Mouse (Mus musculus) layer of hippocampus, adult 2 months (tissue): Measurements from ENCODE around the gene Atp2a2. TPM values are rescaled to one million over a fixed set of nuclear protein-coding genes. Genes with fewer than 3 reads are reported as not detected.
"Not testable (repeated sequence)": the region's sequence is repeated elsewhere in the genome, so short reads cannot be mapped to it uniquely, and the experiment has no call there.

Experiments
- DNase-seq, 2 experiments: peaks; one replicate each; pipeline ENCODE4 v3.0.0; 2022; ENCODE audit warnings: low spot score in 2 of 2
- H3K27ac ChIP-seq: fragments of 200-600 bp; 2 replicates; pipeline ENCODE4 v1.8.1; 2022
- H3K4me3 ChIP-seq: fragments of 200-600 bp; 2 replicates; pipeline ENCODE4 v1.8.1; 2022; ENCODE audit warnings: mild to moderate bottlenecking
- CTCF ChIP-seq: fragments of 200-600 bp; conservative IDR thresholded peaks from 2 replicates; pipeline ENCODE4 v1.8.1; 2022; ENCODE audit warnings: antibody characterized with exemption, mild to moderate bottlenecking, moderate library complexity
- total RNA-seq, 2 experiments: library from RNA; stranded (reverse); gene quantifications; 2 replicates each; pipeline ENCODE4 v1.2.3; 2021

The Atp2a2 gene
- total RNA-seq, 2 experiments from 2014 or later: 588 to 630 TPM

DNA sequence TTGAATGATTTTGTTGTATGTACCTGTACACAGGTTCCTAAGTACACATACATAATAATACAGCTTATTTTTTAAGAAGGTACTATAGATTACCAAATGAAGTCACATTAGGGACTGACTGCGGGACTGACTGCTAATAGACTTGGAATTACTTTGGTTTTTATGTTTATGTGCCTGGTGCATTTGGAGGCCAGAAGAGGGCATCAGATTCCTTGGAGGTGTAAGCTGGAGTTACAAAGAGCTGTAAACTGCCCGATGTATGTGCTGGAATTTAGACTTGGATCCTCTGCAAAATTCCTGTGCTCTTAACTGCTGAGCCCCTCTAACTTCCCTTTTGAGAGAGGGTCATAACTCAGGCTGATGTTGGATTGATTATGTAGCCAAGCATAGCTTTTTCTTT lies 76.5 kb downstream of the Atp2a2 start:
- DNase-seq: no peak
- peak; percentile 51 for TF ChIP-seq CTCF
- Histone ChIP-seq H3K27ac (no peak overlapping the region), H3K4me3 (no peak overlapping the region)

DNA sequence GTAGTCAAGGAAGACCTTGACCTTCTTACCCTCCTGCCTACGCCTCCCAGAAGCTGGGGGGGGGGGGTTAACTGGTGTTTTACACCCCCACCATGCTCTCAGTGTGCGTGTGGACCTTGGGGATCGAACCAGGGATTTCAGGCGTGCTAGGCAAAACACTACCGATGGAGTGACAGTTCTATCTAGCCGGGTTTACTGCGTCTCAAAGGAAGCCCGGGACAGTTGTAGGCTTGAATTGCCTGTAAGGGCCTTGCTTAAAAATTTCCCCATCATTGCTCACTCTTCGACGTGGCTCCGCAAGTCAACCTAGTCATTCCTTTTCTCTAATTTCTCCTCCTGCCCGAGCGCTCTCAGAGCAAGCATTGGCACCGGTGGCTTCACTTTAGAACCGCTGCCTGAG lies 78.9 kb downstream of the Atp2a2 start:
- peak overlapping the region; percentile 95; the same call in 1 of the 2 replicates for H3K27ac ChIP-seq
- no peak for TF ChIP-seq CTCF
- DNase-seq: no peak
- H3K4me3 ChIP-seq: peak overlapping the region; percentile 78

DNA sequence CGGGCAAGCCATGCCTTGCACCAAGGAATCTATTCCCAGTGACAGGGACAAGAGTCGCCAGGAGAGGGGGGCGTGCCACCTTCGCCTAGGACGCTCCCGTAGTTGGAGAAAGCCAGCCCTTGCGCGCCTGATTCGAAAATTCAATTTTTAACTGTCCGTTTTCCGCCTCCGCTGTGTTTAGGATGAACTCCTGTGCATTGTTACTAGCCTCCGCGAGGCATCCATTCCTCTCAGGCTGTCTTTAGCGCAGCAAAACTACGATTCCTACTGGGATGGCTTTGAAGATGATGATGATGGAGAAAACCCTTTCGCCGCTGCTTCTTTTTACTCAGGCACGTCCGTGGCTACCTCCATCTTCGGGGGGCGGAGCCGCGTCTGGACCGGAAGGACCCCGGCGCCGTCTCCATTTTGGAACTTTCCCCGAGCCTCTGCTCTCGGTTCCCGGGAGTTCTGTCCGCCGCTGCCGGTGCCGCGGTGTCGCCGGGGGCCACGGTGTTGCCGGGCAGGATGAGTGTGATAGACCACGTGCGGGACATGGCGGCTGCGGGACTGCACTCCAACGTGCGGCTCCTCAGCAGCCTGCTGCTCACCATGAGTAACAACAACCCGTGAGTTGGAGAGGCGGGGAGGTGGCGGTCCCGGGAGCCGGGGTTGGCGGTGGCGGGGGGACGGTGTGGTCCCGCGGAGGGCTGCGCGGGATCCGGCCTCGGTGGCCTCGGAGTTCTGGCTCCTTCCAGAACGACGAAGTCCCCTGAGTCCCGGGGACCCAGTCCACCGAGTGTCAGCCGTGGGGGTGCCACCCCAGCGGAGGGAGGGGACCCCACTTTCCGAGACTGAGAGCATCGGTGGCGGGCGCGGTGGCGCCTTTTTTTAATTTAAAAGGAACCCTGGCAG lies 79.7 kb downstream of the Atp2a2 start:
- Histone ChIP-seq H3K27ac (peak overlapping the region; percentile 95), H3K4me3 (peak overlapping the region; percentile 78)
- no peak for TF ChIP-seq CTCF
- peak; percentile 85 to 86 for DNase-seq

DNA sequence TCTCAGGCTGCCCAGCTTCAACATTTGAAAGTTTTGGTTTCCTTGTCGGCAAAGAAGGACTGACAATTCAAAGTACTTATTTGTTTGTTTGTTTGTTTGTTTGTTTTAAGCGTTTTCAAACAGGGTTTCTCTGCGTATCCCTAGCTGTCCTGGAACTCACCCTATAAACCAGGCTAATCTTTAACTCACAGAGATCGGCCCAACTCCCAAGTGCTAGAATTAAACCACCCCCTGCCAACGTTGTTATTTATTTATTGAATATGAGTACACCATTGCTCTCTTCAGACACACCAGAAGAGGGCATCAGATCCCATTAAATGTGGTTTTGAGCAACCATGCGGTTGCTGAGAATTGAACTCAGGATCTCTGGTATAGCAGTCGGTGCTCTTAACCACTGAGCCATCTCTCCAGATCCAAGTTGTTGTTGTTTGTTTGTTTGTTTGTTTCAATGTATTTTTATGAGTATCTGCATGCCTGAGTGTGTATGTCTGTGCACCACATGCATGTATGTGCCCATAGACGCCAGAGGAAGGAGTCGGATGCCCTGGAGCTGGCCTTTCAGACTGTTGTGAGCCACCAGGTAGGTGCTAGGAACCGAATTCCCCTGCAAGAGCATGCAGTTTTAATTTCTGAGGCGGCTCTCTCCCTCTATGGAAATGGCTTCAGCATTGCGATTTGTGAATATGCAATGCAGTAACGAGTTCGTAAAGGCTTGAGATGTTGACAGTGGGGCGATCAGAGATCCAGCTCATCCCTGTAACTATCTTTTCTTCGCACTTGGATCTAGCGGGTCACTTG lies 80.6 kb downstream of the Atp2a2 start, which contains the start of gene Anapc7:
Gene Anapc7 (plus strand): TSS at position 423 of the 798 bp plus-strand sequence.
- peak within 1 kb of the TSS; percentile 95 for H3K27ac ChIP-seq
- H3K4me3 ChIP-seq: peak within 1 kb of the TSS; percentile 78
- DNase-seq: no peak
- TF ChIP-seq CTCF: peak; percentile 63

DNA sequence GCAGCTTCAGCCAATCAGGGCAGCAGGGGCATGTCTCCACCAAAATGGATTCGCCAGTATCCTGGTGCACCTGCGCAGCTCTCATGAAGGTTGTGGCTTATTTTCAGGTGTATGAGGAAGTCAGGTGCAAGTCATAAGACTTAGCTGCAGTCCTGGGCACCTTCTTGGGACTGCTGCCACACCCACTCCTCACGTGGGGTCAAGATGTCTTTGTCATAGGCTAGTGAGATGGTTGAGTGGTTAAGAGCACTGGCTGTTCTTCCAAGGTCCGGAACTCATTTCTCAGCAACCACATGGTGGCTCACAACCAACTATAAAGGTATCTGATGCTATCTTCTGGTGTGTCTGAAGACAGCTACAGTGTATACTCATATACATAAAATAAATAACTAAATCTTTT lies 81.3 kb downstream of the Atp2a2 start:
- not testable (repeated sequence) for DNase-seq, H3K27ac ChIP-seq, H3K4me3 ChIP-seq

DNA sequence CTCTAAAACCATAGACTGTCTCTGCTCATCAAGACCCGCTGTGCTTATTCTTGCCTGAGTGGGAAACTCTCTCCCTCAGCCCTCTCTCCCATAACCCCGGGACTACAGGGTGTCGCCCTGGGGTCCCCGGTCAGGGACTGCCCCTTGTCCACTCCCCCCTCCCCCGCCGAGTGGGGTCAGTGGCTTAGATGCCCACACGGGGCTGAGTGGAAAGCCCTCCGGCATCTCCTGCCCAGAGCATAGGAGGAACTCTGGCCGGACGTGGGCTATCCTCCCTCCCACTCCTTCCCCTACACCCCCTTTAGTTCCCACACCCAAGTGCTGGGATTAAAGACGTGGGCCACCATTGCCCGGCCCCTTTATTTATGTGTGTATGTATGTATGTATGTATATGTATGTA lies 86.6 kb downstream of the Atp2a2 start:
- no peak overlapping the region for H3K27ac ChIP-seq
- TF ChIP-seq CTCF: no peak
- no peak for DNase-seq
- H3K4me3 ChIP-seq: no peak overlapping the region

DNA sequence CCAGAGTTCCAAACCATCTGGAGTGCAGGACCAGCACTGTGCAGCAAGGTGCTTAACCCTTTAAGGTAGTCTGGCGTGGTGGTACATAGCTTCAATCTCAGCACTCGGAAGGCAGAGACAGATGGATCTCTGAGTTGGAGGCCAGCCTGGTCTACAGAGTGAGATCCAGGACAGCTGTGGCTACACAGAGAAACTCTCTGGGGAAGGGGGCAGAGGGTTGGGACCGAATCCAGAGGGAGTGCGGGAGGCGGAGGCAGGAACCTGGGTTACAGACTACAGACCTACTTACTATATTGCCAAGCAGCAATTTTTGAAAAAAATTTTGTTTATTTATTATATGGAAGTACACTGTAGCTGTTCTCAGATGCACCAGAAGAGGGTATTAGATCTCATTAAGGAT lies 87.7 kb downstream of the Atp2a2 start:
- TF ChIP-seq CTCF: no peak

DNA sequence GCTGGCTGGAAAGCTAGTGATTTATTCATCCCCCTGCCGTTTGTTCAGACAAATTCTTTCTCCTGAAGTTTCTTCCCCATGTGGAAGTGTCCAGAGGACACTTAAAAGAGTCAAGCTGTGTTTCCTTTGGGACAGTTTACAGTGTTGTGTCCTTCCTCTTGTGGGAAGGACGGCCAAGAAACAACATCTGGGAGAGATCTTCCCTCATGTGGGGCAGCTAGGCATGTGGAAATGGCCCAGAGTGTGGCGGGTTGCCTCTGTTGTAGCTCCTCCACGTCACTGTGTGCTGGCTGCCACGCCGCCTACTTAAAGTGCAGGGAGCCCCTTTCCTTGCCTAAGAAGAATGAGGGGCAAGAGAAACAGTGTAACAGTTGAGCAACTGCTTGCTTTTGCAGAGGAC lies 89.2 kb downstream of the Atp2a2 start:
- no peak for DNase-seq
- Histone ChIP-seq H3K27ac (no peak overlapping the region), H3K4me3 (no peak overlapping the region)
- no peak for TF ChIP-seq CTCF

More for the DNA sequence above, 87.7 kb downstream of the Atp2a2 start:
- DNase-seq: no peak
- H3K27ac ChIP-seq: no peak overlapping the region
- H3K4me3 ChIP-seq: no peak overlapping the region

DNA sequence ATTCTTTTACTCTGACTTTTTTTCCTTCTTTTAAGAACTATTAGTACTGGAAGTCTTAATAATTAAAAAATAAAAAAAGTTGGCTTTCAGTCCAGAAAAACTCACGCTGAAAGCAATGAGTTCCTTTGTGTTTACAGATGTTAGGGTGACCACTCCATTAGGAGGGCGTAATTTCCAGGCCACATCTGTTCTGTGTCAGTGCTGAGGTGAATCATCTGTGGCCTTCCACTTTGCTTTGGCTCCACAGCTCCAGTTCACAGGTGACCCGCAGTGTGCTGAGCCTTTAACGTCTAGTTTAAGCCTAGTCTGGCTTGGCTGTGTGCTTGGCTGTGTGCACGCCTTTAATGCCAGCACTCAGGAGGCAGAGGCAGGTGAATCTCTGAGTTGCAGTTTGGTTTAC lies 90.1 kb downstream of the Atp2a2 start:
- DNase-seq: no peak
- Histone ChIP-seq H3K4me3 (no peak overlapping the region), H3K27ac (no peak overlapping the region)
- TF ChIP-seq CTCF: no peak

DNA sequence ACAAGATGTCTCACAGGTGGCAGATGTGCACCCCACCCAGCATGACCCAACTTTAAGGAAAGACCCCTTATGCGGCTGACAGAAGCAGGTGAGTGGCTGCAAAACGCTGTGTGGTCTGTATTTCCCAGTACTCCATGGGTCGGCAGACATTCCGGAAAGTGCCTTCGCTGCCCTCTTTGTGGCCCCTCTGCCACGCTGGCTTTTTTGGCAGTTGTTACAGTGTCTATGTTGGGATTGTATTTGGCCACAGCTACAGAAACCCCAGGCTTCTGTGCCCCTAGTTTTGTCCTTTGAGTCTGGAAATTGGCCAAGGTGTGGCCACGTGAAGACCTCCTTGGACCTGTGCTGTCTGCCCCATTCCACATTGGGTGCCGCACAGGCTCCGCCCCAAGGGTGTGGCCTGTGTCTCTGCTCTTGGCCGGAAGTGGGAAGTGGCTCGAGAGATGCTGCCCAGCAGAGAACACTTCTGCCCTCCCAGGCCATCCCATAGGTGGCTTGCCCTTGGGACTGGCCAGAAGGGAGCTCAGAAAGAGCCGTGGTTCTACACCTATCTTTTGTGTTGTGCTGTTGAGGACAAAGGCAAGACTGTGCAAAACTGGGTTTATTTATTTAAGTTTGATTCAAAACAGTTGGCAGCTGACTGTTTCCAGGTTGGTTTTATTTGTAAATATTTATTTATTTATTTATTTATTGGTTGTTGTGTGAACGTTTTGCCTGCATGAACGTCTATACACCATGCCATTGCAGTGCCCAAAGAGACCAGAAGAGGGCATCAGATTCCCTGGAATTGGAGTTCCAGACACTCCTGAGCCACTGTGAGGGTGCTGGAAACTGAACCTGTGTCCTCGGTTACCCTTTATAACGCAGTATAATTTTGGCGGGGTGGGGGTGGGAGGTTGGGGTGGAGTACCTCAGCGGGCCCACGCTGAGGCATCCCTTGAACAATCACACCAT lies 92.1 kb downstream of the Atp2a2 start:
- TF ChIP-seq CTCF: peak; percentile 55
- H3K4me3 ChIP-seq: no peak overlapping the region
- DNase-seq: no peak
- no peak overlapping the region for H3K27ac ChIP-seq

DNA sequence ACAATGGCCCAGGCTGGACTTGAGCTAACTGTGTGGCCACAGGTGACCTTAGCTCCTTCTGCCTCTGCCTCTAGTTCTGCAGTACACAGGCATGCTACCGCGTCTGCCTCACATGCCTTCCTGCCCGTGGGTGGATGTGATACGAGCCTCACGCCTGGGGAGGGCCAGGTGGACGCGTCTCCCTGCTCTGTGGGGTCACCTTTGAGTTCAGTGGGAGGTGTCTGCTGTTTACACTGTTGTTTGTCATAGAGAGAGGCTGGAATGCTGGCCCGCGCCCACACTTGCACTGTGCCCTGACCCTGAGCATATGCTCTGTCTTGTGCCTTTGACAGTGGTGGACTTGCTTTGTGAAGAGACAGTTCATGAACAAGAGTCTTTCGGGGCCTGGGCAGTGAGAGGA lies 96.5 kb downstream of the Atp2a2 start:
- Histone ChIP-seq H3K4me3 (no peak overlapping the region), H3K27ac (no peak overlapping the region)
- DNase-seq: no peak
- TF ChIP-seq CTCF: no peak

Other genes starting within 250 kb of the Atp2a2 start
- 10 to 100 TPM; 15.2 TPM for gene Tctn1, start 237.8 kb downstream of the Atp2a2 start, total RNA-seq
- gene Pptc7, start 217.9 kb downstream of the Atp2a2 start, total RNA-seq: 10 to 100 TPM; 39.8 to 41.1 TPM
- 1 to 10 TPM; 5.1 to 5.9 TPM for gene Rad9b, start 148.0 kb downstream of the Atp2a2 start, total RNA-seq
- gene Vps29, start 147.9 kb downstream of the Atp2a2 start, total RNA-seq: 100 to 1,000 TPM; 173 to 186 TPM
- gene Gpn3, start 130.3 kb downstream of the Atp2a2 start, total RNA-seq: 10 to 100 TPM; 30.0 to 32.3 TPM
- 10 to 100 TPM; 74.2 to 78.0 TPM for gene Fam216a, start 129.9 kb downstream of the Atp2a2 start, total RNA-seq
- gene Arpc3, start 110.3 kb downstream of the Atp2a2 start, total RNA-seq: 100 to 1,000 TPM; 261 to 275 TPM
- gene Anapc7, start 80.5 kb downstream of the Atp2a2 start, total RNA-seq: 10 to 100 TPM; 32.9 to 33.2 TPM
- 10 to 100 TPM; 36.0 to 38.4 TPM for gene Ift81, start 112.3 kb upstream of the Atp2a2 start, total RNA-seq
- 1 to 10 TPM; 8.4 to 9.8 TPM for gene P2rx7, start 141.7 kb upstream of the Atp2a2 start, total RNA-seq
- gene P2rx4, start 205.3 kb upstream of the Atp2a2 start, total RNA-seq: 10 to 100 TPM; 11.4 to 15.0 TPM